Mouse (Mus musculus): ENCODE results near the gene Atp8b3. TPM values are rescaled to one million over a fixed set of nuclear protein-coding genes. Genes with fewer than 3 reads are reported as not detected.

The Atp8b3 gene
- polyA plus RNA-seq, 1 experiment from 2014 or later, result 0.90 TPM

DNA sequence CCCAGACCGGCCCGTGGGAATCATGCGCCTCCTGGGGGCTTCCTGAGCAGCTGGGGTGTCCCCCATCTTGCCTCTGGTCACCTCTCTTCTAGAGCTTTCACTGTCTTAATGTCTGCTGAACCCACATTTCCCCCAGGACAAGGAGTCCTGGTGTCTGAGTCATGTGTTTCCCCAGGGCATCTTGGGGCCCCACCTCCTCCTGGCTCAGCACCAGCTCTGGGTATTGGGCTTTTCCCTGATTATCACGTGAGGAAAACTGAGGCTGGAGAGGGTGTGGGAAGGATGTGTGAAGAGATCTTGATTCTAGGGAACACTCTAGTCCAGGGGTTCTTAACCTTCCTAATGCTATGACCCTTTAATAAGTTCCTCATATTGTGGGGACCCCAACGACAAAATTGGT is 744 bp downstream of the Atp8b3 start:
- no peak for DNase-seq (ENCODE audit: low spot score)
- Histone ChIP-seq H3K27ac (no peak overlapping the region), H3K36me3 (peaks cover 24% of the 10 kb centered on the region), H3K9me3 (no peaks in the 10 kb centered on the region), H3K4me3 (no peak overlapping the region; the same call in 1 of the 2 replicates), H3K27me3 (ENCODE audit: insufficient read depth, poor library complexity, severe bottlenecking) (peaks cover 53% of the 10 kb centered on the region), H3K4me1 (replicated peaks) (peaks cover 43% of the 10 kb centered on the region)
- 61% methylated on average over 5 of the region's 5 CpGs for WGBS

DNA sequence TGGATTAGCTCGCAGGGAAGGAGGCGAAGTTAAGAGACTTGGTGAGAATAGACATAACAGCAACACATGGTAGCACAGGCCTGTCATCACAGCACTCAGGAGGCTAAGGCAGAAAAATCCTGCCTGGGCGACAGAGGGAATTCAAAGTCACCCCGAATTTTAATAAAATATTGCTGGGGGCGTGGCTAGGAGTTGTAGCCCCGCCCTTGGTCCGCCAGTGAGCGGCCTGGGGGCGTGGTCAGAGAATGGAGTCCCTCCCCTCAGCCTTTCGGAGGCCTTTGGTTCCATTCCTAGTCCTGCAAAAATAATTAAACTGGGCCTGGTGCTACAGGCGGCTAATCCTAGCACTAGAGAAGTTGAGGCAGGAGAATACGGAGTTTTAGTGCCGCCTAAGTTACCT is 3.2 kb downstream of the Atp8b3 start:
- H3K27ac ChIP-seq, result no peak overlapping the region
- DNase-seq (ENCODE audit: low spot score), result no peak
- WGBS, result 9% methylated on average over 13 of the region's 13 CpGs
- H3K4me3 ChIP-seq, result peak overlapping the region; percentile 18; the same call in 1 of the 2 replicates
- no peaks in the 10 kb centered on the region; the same call in 1 of the 2 replicates for H3K36me3 ChIP-seq
- peaks cover 56% of the 10 kb centered on the region for H3K27me3 ChIP-seq (ENCODE audit: insufficient read depth, poor library complexity, severe bottlenecking)
- no peaks in the 10 kb centered on the region for H3K9me3 ChIP-seq
- peaks cover 46% of the 10 kb centered on the region for H3K4me1 ChIP-seq (replicated peaks)

DNA sequence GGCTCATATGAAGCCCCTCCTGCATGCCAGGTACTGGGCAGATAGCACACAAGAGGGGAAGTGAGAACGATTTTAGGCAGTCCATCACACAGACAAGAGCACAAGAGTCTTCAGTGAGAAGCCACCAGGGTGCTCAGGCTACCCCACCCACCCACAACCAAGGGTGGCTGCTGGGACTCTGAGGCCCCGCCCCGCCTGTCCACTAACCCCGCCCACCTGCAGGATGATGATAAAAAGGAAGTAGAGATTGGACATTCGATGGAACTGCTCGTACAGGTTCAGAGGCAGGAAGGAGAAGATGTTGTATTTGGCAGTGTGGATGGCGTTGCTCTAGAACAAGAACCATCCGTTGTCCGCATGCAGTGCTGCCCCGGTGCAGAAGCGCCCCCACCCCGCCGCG is 3.9 kb downstream of the Atp8b3 start:
- no peaks in the 10 kb centered on the region for H3K9me3 ChIP-seq
- DNase-seq (ENCODE audit: low spot score), result no peak
- H3K36me3 ChIP-seq, result no peaks in the 10 kb centered on the region
- H3K4me1 ChIP-seq (replicated peaks), result peaks cover 46% of the 10 kb centered on the region
- H3K27me3 ChIP-seq (ENCODE audit: insufficient read depth, poor library complexity, severe bottlenecking), result peaks cover 56% of the 10 kb centered on the region
- H3K4me3 ChIP-seq, result peak overlapping the region; percentile 18
- WGBS, result 17% methylated on average over 14 of the region's 14 CpGs
- H3K27ac ChIP-seq, result no peak overlapping the region

DNA sequence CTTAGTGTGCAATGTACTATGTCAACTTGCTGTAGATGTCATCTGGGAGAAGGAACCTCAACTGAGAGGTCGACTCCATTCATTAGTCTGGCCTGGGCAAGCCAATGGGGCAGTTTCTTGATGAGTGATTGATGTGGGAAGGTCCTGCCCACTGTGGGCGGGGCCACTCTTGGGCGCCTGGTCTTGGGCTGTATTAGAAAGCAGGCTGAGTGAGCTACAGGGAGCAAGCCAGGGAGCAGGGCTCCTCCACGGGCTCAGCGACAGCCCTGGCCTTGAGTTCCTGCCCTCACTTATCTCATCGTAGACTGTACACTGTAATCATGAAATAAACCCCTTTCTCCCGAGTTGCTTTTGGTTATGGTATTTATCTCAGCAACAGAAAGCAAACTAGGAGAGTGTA is 5.2 kb downstream of the Atp8b3 start:
- peak; percentile 31 for DNase-seq (ENCODE audit: low spot score)
- WGBS, result 17% methylated on average over 7 of the region's 7 CpGs
- Histone ChIP-seq H3K9me3 (no peaks in the 10 kb centered on the region), H3K27ac (no peak overlapping the region; the same call in 1 of the 2 replicates), H3K4me3 (no peak overlapping the region), H3K4me1 (replicated peaks) (peaks cover 34% of the 10 kb centered on the region), H3K27me3 (ENCODE audit: insufficient read depth, poor library complexity, severe bottlenecking) (peaks cover 51% of the 10 kb centered on the region), H3K36me3 (no peaks in the 10 kb centered on the region)

DNA sequence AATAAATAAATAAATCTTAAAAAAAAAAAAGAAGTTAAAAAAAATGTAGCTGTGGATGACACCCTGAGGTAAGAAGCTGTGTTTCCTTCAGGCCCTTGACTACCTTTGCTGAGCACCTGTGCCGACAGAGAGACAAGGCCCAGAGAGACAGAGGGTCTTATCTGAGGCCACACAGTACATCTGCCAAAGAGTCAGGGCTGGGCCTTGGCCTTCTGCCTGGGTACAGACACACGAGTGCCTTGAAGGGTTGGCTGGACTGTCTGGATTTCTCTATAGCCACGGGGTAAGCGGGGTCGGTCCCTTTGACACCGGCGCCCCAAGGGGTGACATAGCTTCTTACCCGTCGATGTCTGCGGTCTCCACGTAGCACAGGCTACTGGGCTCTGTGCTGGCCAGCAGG is 6.1 kb downstream of the Atp8b3 start:
- no peak overlapping the region for H3K4me3 ChIP-seq
- no peaks in the 10 kb centered on the region for H3K36me3 ChIP-seq
- no peak overlapping the region for H3K27ac ChIP-seq
- peaks cover 50% of the 10 kb centered on the region for H3K27me3 ChIP-seq (ENCODE audit: insufficient read depth, poor library complexity, severe bottlenecking)
- DNase-seq (ENCODE audit: low spot score), result no peak
- peaks cover 32% of the 10 kb centered on the region for H3K4me1 ChIP-seq (replicated peaks)
- 83% methylated on average over 11 of the region's 11 CpGs for WGBS
- no peaks in the 10 kb centered on the region for H3K9me3 ChIP-seq

DNA sequence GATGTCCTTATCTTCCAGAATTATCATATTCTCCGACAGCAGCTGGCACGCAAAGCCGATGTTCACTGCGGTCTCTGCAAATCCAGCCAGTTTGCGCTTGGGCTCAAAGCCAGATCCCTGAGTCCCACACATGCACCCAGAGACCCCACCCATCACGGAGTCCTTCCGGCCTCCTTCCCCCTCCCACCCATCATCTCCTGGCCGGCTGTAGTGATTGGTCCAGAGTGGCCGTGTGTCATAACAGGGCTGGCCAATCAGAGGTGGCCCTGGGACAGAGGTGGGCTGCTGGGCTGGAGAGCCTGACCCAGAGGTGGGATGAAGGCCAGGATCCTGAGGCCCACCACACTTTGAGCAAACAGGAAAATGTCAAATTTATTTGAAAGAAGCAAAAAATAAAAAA is 12.8 kb downstream of the Atp8b3 start:
- 32% methylated on average over 9 of the region's 9 CpGs for WGBS
- no peaks in the 10 kb centered on the region for H3K36me3 ChIP-seq

DNA sequence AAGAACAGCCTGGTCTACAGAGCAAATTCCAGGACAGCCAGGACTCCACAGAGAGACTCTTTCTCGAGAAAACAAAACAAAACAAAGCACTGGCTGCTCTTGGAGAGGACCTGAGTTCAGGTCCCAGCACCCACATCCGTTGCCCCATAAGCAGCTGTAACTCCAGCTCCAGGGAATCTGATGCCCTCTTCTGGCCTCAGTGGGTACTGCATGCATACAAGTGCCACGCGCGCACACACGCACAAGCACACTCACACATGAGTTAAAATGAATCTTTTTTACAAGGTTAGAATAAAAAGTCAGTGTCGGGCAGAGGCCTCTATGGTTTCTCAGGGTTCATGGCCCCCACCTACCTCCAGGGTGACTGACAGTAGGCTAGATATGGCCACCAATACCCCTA is 15.6 kb downstream of the Atp8b3 start:
- no peak for DNase-seq (ENCODE audit: low spot score)
- Histone ChIP-seq H3K36me3 (no peaks in the 10 kb centered on the region), H3K27me3 (ENCODE audit: insufficient read depth, poor library complexity, severe bottlenecking) (0 out of 2 replicates have a peak, but pooled peaks cover 11% of the 10 kb centered on the region), H3K4me3 (no peak overlapping the region), H3K27ac (no peak overlapping the region), H3K9me3 (no peaks in the 10 kb centered on the region), H3K4me1 (replicated peaks) (peaks cover 10% of the 10 kb centered on the region)
- 90% methylated on average over 7 of the region's 7 CpGs for WGBS

More for the DNA sequence above, 12.8 kb downstream of the Atp8b3 start:
- Histone ChIP-seq H3K4me3 (peak overlapping the region; percentile 38), H3K9me3 (no peaks in the 10 kb centered on the region), H3K27ac (no peak overlapping the region), H3K27me3 (ENCODE audit: insufficient read depth, poor library complexity, severe bottlenecking) (peaks cover 14% of the 10 kb centered on the region; the same call in 1 of the 2 replicates), H3K4me1 (replicated peaks) (peaks cover 10% of the 10 kb centered on the region)
- DNase-seq (ENCODE audit: low spot score), result peak; percentile 48

DNA sequence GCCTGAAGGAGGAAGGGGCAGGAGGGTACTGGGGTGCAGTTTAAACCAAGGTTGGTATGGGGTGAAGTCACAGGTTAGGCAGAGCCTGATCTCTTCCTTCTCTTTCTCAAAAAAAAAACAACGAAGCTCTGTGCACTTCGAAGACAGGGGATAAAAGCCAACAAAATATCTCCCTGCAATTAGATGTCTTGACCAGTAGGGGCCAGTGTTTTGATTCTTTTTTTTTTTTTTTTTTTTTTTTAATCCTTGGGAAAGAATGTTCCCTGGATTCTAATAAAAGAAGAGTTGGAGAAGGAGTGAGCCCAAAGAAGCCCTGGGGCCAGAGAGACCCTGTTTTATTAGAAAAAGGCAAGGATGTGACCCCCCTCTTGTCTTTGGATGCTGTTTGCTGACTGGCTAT is 19.6 kb downstream of the Atp8b3 start:
- H3K36me3 ChIP-seq, result no peaks in the 10 kb centered on the region
- no peaks in the 10 kb centered on the region for H3K9me3 ChIP-seq
- H3K4me3 ChIP-seq, result no peak overlapping the region
- H3K27ac ChIP-seq, result no peak overlapping the region
- H3K27me3 ChIP-seq (ENCODE audit: insufficient read depth, poor library complexity, severe bottlenecking), result peaks cover 14% of the 10 kb centered on the region
- DNase-seq (ENCODE audit: low spot score), result no peak
- H3K4me1 ChIP-seq (replicated peaks), result peaks cover 9% of the 10 kb centered on the region
- WGBS, result 81% methylated on average over 2 of the region's 2 CpGs

DNA sequence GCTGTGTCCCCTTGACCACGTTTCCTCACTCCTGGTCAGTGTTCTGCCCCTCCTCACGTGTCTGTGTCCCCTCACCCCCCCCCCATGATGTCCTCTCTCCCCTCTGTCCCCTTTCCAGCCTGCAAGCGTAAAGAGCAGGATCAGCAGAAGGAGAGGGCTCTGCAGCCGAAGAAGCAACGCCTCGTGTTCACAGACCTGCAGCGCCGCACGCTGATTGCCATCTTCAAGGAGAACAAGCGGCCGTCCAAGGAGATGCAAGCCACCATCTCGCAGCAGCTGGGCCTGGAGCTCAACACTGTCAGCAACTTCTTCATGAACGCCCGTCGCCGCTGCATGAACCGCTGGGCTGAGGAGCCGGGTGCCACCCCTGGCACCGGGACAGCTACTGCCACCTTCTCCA is 25.2 kb downstream of the Atp8b3 start:
- Histone ChIP-seq H3K36me3 (no peaks in the 10 kb centered on the region), H3K27me3 (ENCODE audit: insufficient read depth, poor library complexity, severe bottlenecking) (peaks cover 66% of the 10 kb centered on the region), H3K9me3 (no peaks in the 10 kb centered on the region), H3K27ac (peak overlapping the region; percentile 73), H3K4me3 (peak overlapping the region; percentile 38), H3K4me1 (replicated peaks) (peaks cover 39% of the 10 kb centered on the region)
- 11% methylated on average over 19 of the region's 19 CpGs for WGBS
- DNase-seq (ENCODE audit: low spot score), result no peak

DNA sequence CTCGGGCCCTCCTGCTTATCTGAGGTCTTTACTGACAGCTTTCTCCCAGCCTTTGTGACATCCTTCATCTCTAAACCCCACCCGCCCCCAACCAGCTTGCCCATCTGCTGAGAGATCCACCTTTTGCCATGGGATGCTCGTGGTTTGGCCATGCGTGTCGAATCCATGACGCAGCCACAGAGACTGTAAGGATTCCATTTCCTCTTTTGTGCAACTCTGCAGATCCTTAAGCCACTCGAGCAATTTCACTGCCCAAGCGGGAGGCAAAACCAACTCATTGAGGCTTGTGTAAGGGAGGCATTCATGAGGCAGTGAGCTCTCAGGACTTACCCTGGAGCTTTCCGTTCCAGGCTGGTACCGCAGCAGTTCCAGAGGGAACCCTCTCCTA is 28.7 kb downstream of the Atp8b3 start:
- H3K4me1 ChIP-seq (replicated peaks), result peaks cover 43% of the 10 kb centered on the region
- H3K27ac ChIP-seq, result no peak overlapping the region
- H3K36me3 ChIP-seq, result no peaks in the 10 kb centered on the region
- H3K9me3 ChIP-seq, result no peaks in the 10 kb centered on the region
- 51% methylated on average over 10 of the region's 10 CpGs for WGBS
- no peak overlapping the region for H3K4me3 ChIP-seq
- H3K27me3 ChIP-seq (ENCODE audit: insufficient read depth, poor library complexity, severe bottlenecking), result peaks cover 91% of the 10 kb centered on the region
- no peak for DNase-seq (ENCODE audit: low spot score)

DNA sequence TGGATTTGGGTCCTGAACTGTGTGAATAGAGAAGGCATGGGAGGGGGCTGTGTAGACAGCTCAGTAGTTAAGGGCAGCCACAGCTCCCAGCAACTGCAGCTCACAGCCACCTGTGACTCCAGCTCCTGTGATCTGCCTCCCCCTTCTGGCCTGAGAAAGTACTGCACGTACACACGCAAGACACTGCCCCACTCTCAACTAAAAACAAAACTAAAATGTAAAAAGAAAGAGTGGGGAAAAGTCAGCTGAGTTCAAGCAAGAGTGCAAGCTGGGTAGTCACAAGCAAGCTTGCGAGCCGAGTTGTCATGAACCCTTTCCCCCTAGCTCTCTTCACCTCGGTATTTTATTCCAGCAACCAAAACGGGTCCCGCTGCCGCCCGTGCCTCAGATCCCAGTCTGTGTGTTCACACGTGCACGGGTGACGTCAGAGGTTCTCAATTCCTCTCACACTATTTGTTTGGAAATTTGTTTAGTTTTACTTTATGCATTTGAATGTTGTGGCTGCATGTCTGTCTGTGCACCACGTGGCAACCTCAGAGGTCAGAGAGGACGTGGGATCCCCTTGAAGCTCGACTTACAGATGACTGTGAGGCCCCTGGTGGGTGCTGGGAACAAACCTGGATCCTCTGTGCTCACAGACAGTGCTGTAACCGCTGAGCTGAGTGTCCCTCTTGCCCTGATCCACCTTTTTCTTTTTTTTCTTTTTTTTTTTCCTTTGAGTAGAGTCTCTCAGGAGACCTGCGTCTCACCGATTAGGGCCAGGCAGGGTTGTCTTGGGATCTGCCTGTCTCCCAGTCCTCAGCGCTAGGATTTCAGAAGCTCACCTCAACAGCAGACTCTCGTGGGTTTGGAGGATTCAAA is 29.3 kb downstream of the Atp8b3 start:
- Histone ChIP-seq H3K9me3 (no peaks in the 10 kb centered on the region), H3K4me3 (peak overlapping the region; percentile 43), H3K36me3 (no peaks in the 10 kb centered on the region), H3K27me3 (ENCODE audit: insufficient read depth, poor library complexity, severe bottlenecking) (peaks cover 91% of the 10 kb centered on the region), H3K4me1 (replicated peaks) (peaks cover 42% of the 10 kb centered on the region), H3K27ac (0 out of 2 replicates have a peak overlapping the region, but pooled peaks have one; percentile 26)
- peak; percentile 78 for DNase-seq (ENCODE audit: low spot score)
- WGBS, result 12% methylated on average over 20 of the region's 20 CpGs

DNA sequence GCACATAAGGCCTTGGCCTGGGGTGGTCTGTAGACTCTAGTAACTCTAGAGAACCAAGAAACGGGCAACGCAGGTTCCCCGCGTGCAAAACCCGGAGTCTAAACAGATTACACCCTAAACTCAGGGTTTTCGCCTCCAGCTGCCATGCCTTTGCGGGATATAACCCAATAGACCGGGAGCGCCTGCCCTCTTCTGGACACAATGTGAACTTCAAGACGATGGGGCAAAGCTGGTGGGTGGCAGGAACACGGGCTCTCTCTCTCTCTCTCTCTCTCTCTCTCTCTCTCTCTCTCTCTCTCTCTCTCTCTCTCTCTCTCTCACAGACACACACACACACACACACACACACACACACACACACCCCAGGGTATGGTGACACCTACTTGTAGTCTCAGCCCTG is 32.7 kb downstream of the Atp8b3 start:
- H3K4me1 ChIP-seq (replicated peaks), result peaks cover 38% of the 10 kb centered on the region
- no peak overlapping the region for H3K4me3 ChIP-seq
- DNase-seq (ENCODE audit: low spot score), result peak; percentile 79
- no peaks in the 10 kb centered on the region for H3K36me3 ChIP-seq
- H3K27ac ChIP-seq, result no peak overlapping the region
- H3K9me3 ChIP-seq, result no peaks in the 10 kb centered on the region
- 1% methylated on average over 11 of the region's 11 CpGs for WGBS
- H3K27me3 ChIP-seq (ENCODE audit: insufficient read depth, poor library complexity, severe bottlenecking), result peaks cover 93% of the 10 kb centered on the region

DNA sequence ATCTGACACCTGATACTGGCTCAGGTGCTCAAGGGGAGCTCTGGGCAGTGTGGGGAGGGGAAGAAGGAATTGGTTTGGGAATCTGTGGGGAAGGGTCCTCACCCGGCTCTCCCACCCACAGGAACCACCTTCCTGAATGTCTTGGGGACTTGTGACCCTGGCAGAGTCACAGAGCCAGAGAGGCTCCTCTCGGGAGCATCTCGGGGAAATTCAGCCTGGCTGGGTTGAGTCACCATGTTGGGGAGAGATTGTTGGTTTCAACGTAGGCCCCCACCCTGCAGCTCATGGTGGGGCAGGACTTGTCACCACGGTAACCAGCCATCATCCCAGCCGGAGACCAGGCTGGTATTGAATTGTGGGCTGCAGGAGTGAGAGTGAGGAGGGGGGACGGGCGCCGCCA is 34.2 kb downstream of the Atp8b3 start:
- DNase-seq (ENCODE audit: low spot score), result no peak
- WGBS, result under 1% methylated on average over 9 of the region's 9 CpGs
- H3K4me1 ChIP-seq (replicated peaks), result peaks cover 38% of the 10 kb centered on the region
- no peak overlapping the region for H3K4me3 ChIP-seq
- no peaks in the 10 kb centered on the region for H3K36me3 ChIP-seq
- peaks cover 95% of the 10 kb centered on the region for H3K27me3 ChIP-seq (ENCODE audit: insufficient read depth, poor library complexity, severe bottlenecking)
- no peak overlapping the region for H3K27ac ChIP-seq
- no peaks in the 10 kb centered on the region for H3K9me3 ChIP-seq

Measured in hindbrain, embryonic 10.5 days (tissue).